Mouse (Mus musculus) bone marrow, adult 2 months (tissue): Measurements from ENCODE around the gene Stac3. TPM values are rescaled to one million over a fixed set of nuclear protein-coding genes. Genes with fewer than 3 reads are reported as not detected.

ENCODE experiments used
- H3K27ac ChIP-seq: fragments of 200-500 bp; 2 replicates; pipeline ENCODE4 v1.5.1; 2012; ENCODE audit warnings: low read depth, mild to moderate bottlenecking, control low read depth, inconsistent platforms, low read length; ENCODE audit not compliant: control insufficient read depth, poor library complexity, insufficient read depth
- H3K4me1 ChIP-seq: fragments of 200-500 bp; 2 replicates; pipeline ENCODE4 v1.6.1; 2011; ENCODE audit warnings: low read length; ENCODE audit not compliant: control insufficient read depth, insufficient read depth
- H3K4me3 ChIP-seq: fragments of 200-500 bp; replicated peaks from 2 replicates; pipeline ENCODE3; 2011; ENCODE audit warnings: mild to moderate bottlenecking, low read depth, low read length, control low read depth; ENCODE audit not compliant: control insufficient read depth
- CTCF ChIP-seq: fragments of 200-500 bp; IDR thresholded peaks from 2 replicates; pipeline ENCODE4 v1.5.1; 2011; ENCODE audit warnings: low read length, control low read depth; ENCODE audit not compliant: control insufficient read depth, insufficient read depth
- POLR2A ChIP-seq: fragments of 200-500 bp; IDR thresholded peaks from 2 replicates; pipeline ENCODE4 v1.6.1; 2011; ENCODE audit warnings: low read depth, mild to moderate bottlenecking, control low read depth, low read length, borderline replicate concordance; ENCODE audit not compliant: control insufficient read depth
- whole genome bisulfite sequencing: fragments of 180-500 bp; shearing (Covaris S2); methylation state at CpG from one replicate; pipeline ENCODE4 v1.1.7; 2018; 5-methylcytosine and 5-hydroxymethylcytosine counted together
- polyA plus RNA-seq: library from polyadenylated mRNA; stranded (reverse); fragments of >200 nt; gene quantifications from 2 replicates; pipeline ENCODE4 v1.2.4, GENCODE M21; 2011; ENCODE audit warnings: low replicate concordance; ENCODE audit not compliant: missing spikeins, insufficient read depth, insufficient read length

Stac3 gene
- polyA plus RNA-seq, 1 experiment = 5.0 TPM

DNA sequence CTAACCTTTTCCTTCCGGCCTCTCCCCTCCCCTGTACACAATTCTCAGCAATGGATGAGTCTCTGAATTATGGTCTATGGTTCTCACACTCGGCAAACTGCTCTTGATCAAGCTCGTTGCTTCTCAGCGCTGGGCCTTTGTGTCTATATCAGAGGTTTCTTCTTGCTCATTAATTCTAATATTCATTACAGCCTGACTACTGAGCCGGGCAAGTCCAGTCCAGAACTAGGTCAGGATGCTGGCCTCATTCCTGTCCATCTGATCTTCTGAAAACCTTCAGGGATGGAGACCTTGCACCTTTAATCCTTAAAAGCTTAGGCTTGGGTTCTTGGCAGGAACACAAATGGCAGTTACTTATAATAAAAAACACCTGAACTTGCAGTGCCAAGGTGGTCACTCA lies 2.0 kb upstream of the Stac3 start:
- WGBS = 92% methylated on average over 5 of the region's 5 CpGs
- Histone ChIP-seq H3K27ac (no peak overlapping the region), H3K4me1 (no peaks in the 10 kb centered on the region), H3K4me3 (no peak overlapping the region)
- TF ChIP-seq CTCF (no peak), POLR2A (no peak)

DNA sequence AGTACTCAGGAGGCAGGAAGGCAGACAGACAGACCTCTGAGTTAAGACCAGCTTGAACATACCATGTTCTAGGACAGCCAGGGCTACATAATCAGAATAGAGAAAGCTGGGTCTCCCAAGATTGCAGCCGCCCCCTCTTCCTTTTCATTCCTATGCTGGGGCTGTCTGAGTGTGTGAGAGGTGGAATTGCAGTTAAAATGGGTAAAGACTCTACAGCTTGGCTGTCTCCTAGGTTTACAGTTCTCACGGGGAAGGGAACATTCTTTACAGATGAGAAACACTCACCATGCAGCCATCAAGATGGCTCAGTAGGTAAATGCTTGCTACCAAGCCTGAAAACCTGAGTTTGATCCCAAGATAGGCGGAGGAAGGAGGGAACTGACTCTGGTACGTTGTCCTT lies 1.4 kb upstream of the Stac3 start:
- TF ChIP-seq CTCF (no peak), POLR2A (no peak)
- 85% methylated on average over 4 of the region's 4 CpGs for WGBS
- H3K4me3 ChIP-seq = no peak overlapping the region
- no peaks in the 10 kb centered on the region for H3K4me1 ChIP-seq
- H3K27ac ChIP-seq = no peak overlapping the region

DNA sequence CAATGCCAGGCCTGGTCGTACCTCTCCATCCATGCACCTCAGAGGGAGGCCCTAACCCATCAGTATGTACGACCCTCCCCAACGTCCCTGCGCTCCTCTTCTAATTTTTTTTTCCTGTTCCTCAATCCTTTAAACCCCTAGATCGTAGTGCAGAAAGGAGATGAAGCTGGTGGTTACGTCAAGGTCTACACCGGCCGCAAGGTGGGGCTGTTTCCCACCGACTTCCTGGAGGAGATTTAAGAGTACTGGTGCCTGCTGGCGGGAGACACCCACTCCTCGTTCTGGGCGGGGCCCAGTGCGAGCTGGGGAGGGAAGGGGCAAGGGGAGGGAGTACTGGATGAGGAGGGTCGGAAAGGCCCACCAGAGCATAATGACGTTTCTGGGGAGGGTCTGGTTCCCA lies 6.8 kb downstream of the Stac3 start:
- no peak overlapping the region for H3K27ac ChIP-seq
- 3% methylated on average over 15 of the region's 15 CpGs for WGBS
- H3K4me1 ChIP-seq = peaks cover 1% of the 10 kb centered on the region; the same call in 1 of the 2 replicates
- H3K4me3 ChIP-seq = no peak overlapping the region
- TF ChIP-seq CTCF = peak; percentile 78
- no peak for TF ChIP-seq POLR2A

DNA sequence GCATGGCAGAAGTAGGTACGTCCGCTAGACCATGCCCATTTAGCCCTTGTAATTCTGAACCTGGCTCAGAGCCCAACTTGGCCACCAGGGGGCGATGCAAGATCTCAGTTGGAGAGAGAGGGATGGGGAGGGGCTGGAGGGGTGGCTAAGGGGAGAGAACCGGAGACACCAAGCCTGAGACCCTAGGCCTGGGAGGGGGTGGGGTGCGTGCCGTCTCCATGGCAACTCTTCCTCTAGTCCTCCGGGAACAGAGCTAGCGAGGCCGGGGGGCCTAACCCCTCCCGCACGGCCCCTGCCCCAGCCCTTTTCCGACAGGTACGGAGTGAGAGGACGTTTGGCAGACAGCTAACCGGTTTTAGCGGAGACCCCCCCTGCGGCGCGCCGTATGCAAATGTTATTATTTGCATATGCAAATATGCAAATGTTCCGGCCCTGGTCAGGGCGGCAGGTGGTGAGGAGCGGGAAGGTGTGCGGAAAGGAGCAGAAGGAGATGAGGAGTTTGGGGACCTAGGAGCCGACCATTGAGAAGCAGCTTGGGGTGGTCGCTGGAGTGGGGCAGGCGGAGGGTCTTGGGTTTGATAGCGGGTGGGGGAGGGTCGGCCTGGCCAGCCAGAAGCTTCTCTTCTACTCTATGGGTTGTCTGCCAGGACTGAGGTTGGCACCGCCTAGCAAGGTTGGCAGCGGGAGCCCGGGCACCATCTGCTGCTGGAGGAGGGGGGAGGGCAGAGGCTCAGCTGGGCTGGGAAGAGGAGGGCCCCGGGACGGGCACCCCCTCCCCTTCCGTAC lies 7.8 kb downstream of the Stac3 start:
- H3K27ac ChIP-seq = no peak overlapping the region
- peaks cover 1% of the 10 kb centered on the region; the same call in 1 of the 2 replicates for H3K4me1 ChIP-seq
- WGBS = 3% methylated on average over 35 of the region's 35 CpGs
- TF ChIP-seq CTCF (peak; percentile 89), POLR2A (no peak)
- no peak overlapping the region for H3K4me3 ChIP-seq

DNA sequence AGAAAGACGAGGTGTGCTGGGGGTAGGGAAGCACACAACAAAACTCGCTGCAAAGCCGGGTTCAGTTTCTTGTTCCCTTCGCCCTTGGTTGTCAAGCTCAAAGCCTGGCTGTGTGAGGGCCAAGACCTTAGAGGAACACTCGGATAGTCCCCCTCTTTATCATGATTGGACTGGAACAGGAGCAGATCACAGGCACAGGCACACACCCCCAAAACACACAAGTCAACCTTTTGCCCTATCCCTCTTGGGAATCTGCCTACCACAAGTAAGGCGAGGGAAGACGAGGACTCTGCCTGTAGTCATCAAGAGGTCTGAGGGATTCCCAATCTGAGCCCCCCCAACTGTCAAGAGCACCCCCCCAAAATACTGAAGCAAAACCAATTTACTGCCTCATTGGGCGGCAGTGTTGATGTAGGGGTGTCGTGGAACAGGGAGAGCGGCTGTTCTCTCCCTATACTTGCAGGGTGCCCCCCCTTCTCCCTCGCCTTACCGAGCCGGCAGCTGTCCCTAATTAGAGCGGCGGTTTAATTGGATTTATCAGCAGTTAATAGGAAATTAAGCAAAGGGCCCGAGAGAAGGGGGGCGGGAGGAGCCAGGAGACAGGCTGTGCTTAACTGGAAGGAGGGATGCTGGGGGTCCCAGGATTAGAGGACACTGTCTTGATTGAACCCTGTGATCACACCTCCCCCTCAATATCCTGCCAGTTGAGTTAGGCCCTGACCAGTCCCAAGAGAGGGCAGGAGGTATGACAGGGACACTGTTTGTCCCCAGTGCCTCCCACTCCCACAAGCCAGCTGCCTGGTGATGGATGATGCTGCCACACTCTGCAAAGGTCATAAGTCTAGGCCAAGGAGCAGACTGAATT lies 8.6 kb downstream of the Stac3 start:
- WGBS = 40% methylated on average over 17 of the region's 17 CpGs
- no peak for TF ChIP-seq POLR2A
- TF ChIP-seq CTCF = no peak
- Histone ChIP-seq H3K27ac (no peak overlapping the region), H3K4me1 (peaks cover 1% of the 10 kb centered on the region; the same call in 1 of the 2 replicates), H3K4me3 (no peak overlapping the region)

DNA sequence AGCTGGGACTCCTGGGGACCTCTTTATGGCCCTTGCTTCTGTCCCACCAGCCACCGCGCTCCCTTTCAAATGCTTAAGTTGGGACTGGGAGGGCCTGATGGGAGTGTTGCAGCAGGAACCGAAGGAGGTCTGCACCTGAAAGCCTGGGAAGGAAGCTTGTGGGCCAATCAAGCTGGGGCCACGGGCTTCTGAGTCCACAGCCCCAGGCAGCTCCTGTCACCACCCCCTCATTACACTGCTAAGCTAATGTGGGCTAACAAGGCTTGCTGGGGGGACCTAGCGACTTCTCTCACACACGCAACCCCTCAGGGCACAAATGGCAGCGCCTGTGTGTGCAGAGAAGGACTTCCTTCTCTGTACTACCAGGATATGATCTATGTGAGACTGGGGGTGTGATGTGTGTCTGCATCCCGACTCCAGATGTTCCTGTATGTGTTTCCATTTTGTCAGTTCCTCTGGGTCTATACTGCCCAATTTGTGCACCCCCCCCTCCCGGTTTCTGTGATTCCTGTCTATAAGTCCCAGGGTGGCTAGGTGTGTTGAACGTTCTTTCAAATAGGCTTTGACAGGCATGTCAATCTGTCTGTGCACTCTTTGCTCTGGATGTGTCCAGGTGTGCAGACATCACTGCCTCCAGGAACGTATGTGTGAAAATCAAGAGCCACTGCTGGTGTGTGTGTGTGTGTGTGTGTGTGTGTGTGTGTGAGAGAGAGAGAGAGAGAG lies 9.6 kb downstream of the Stac3 start:
- Histone ChIP-seq H3K4me3 (no peak overlapping the region), H3K27ac (no peak overlapping the region), H3K4me1 (peaks cover 1% of the 10 kb centered on the region; the same call in 1 of the 2 replicates)
- no peak for TF ChIP-seq POLR2A
- TF ChIP-seq CTCF = no peak
- 16% methylated on average over 11 of the region's 11 CpGs for WGBS

DNA sequence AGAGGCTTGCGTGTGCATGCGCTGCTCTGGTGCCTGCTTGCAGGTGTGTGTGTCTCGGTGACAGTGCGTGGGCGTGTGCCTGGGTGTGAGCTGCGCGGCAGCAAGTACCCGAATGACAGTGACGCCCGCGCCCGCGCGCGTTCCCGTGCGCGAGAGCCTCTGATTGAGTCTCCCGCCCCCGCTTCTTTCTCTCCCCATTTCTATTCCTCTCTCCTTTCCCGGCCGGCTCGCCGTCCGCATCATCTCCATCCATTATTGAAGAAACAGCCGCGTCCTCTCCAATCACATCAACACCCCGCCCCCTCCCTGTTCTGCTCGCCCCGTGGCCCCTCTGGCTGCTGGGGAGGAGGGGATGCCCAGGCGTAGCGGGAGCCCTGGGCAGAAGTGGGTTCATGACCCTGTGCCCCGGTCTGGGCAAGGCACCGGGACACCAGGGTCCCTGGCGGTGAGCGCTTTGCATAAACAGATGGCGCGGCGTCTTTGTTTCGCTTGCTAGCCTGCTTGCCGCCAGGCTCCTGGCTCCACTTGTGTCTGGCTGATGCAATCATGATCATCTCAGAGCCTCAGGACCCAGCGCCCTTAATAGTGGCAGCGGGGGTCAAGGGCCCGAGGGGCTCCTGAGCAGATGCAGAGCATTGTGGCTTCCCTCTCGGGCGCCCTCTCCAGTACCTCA lies 10.3 kb downstream of the Stac3 start:
- H3K4me3 ChIP-seq = no peak overlapping the region
- WGBS = under 1% methylated on average over 46 of the region's 46 CpGs
- H3K27ac ChIP-seq = no peak overlapping the region
- H3K4me1 ChIP-seq = peaks cover 1% of the 10 kb centered on the region; the same call in 1 of the 2 replicates
- TF ChIP-seq CTCF (no peak), POLR2A (no peak)

DNA sequence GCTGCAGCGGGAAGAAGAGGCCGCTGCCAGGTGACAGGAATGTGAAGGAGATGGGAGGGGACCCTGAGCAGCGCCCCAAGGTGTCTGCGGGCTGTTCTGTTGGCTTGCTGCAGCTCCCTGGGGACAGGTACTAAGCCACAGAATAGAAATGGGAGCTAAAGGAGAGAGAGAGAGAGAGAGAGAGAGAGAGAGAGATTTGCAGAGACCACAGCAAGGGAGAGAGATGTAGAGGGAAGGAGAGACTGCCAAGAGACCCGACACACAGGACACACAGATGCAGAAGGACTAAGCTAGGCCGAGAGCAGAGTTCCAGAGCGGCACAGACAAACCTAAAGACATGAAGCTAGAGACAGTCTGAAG lies 10.8 kb downstream of the Stac3 start:
- 8% methylated on average over 7 of the region's 7 CpGs for WGBS
- peaks cover 1% of the 10 kb centered on the region; the same call in 1 of the 2 replicates for H3K4me1 ChIP-seq
- TF ChIP-seq POLR2A (no peak), CTCF (no peak)
- H3K27ac ChIP-seq = no peak overlapping the region
- no peak overlapping the region for H3K4me3 ChIP-seq
